Mouse (Mus musculus): ENCODE results near the gene Gm10563.

DNA sequence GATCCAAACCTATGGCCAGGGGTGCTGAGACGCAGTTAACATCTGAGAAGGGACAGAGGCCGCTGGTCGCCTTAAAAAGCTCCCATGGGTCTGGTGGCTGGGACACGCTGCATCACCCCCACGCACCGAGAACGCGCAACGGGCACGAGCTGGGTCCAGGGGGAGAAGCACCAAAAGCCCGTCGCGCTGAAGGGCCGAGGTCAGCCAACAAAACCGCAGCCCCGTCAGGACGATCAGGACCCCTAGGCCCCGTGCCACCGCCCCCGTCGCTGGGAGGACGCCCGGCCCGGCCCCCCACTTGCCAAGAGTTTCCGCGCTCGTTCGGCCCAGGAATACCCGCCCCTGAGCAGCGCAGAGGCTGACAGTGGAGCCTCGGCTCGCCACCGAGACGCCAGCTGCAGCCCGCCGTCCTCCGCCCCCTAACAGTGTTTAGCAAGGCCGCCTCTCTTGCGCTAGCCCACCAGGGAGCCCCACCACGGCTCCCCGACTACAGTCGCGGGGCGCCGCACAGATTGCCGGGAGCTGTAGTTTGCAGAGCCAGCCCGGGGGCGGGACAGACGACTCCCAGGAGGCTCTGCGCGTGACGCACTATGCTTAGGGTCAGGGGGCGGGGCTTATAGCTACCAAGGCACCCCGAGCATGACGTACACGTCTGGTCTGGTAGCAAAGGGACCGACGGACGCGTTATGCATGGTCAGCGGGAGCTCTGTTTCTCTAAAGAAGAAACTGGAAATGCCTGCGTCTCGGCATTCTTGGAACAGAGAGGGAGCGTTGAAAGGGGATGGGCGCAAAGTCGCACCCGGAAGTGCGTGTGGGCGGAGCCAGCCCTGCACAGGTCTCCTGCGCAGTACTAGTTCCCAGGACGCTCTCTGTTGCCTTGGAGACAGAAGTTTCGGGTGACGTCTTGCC, 23.7 kb upstream of the Gm10563 start, which contains the start of gene Mib2:
- TF ChIP-seq CTCF (IDR thresholded peaks at IDR 0.05) (no peak), EP300 (IDR thresholded peaks at IDR 0.05; ENCODE audit: insufficient read depth, low read depth, low read length) (peak; percentile 68; the same call in 1 of the 2 replicates), POLR2A (IDR thresholded peaks at IDR 0.05; ENCODE audit: insufficient read depth, low read depth, low read length) (peak; percentile 23; the same call in 1 of the 2 replicates)
